Mouse (Mus musculus): ENCODE measurements around the gene Agfg2.
A peak's percentile ranks its signal among the peaks of the same experiment; 100 is the strongest.

GRCm38 (mm10) chr5:137684294-137685123 lies at the start of gene Agfg2:
- no peak for TF ChIP-seq CTCF (IDR thresholded peaks at IDR 0.05; ENCODE audit: extremely low read depth, insufficient read depth, insufficient read length, insufficient replicate concordance)
- peak; percentile 42; the same call in 1 of the 2 replicates for TF ChIP-seq POLR2A (IDR thresholded peaks at IDR 0.05; ENCODE audit: low read depth, low read length)
